Mouse (Mus musculus) cerebellum, adult 2 months (tissue): ENCODE measurements around the gene Csnk1d. TPM values are rescaled to one million over a fixed set of nuclear protein-coding genes. Genes with fewer than 3 reads are reported as not detected.

Source experiments
- DNase-seq, 2 experiments: peaks; one replicate each; pipeline ENCODE4 v3.0.0; 2021
- H3K27ac ChIP-seq: fragments of 200-500 bp; 2 replicates; pipeline ENCODE4 v1.5.1; 2012; ENCODE audit warnings: low read length, control low read depth, inconsistent platforms; ENCODE audit not compliant: insufficient read depth
- H3K27me3 ChIP-seq: fragments of 200-500 bp; 2 replicates; pipeline ENCODE4 v1.6.1; 2012; ENCODE audit warnings: inconsistent platforms, mild to moderate bottlenecking, low read length, moderate library complexity; ENCODE audit not compliant: control insufficient read depth, insufficient read depth
- H3K4me1 ChIP-seq: fragments of 200-500 bp; 2 replicates; pipeline ENCODE4 v1.6.1; 2011; ENCODE audit warnings: low read length; ENCODE audit not compliant: control insufficient read depth, insufficient read depth
- H3K4me3 ChIP-seq: fragments of 200-500 bp; replicated peaks from 2 replicates; pipeline ENCODE3; 2011; ENCODE audit warnings: mild to moderate bottlenecking, low read depth, low read length, control low read depth; ENCODE audit not compliant: insufficient read depth
- CTCF ChIP-seq: fragments of 200-500 bp; IDR thresholded peaks from 2 replicates; pipeline ENCODE4 v1.5.1; 2011; ENCODE audit warnings: low read depth, mild to moderate bottlenecking, control low read depth, low read length, moderate library complexity, borderline replicate concordance; ENCODE audit not compliant: insufficient read depth
- POLR2A ChIP-seq: fragments of 200-500 bp; IDR thresholded peaks from 2 replicates; pipeline ENCODE4 v1.6.1; 2011; ENCODE audit warnings: low read length, control low read depth, borderline replicate concordance; ENCODE audit not compliant: insufficient read depth
- WGBS: fragments of 180-500 bp; shearing (Covaris S2); methylation state at CpG from one replicate; pipeline ENCODE4 v1.1.7; 2018; 5-methylcytosine and 5-hydroxymethylcytosine counted together
- polyA plus RNA-seq: library from polyadenylated mRNA; depleted of rRNA; stranded (reverse); fragments of >200 nt; gene quantifications from 2 replicates; pipeline ENCODE4 v1.2.3, GENCODE M21; 2012

Gene Csnk1d
- polyA plus RNA-seq, 1 experiment = 111 TPM

- Histone ChIP-seq H3K4me3 (no peak overlapping the region), H3K4me1 (no peaks in the 10 kb centered on the region), H3K27me3 (no peaks in the 10 kb centered on the region), H3K27ac (no peak overlapping the region)
- 11% methylated on average over 6 of the region's 6 CpGs for WGBS
- TF ChIP-seq CTCF = no peak
- no peak for TF ChIP-seq POLR2A
- peak; percentile 31 to 37 for DNase-seq
Measured at GRCm38 (mm10) chr11:121015472-121015871, 24.3 kb upstream of the Csnk1d start.

- peak; percentile 87 to 90 for DNase-seq
- H3K4me3 ChIP-seq = peak overlapping the region; percentile 56
- 18% methylated on average over 19 of the region's 19 CpGs for WGBS
- H3K27me3 ChIP-seq = no peaks in the 10 kb centered on the region
- H3K27ac ChIP-seq = peak overlapping the region; percentile 39; the same call in 1 of the 2 replicates
- TF ChIP-seq CTCF = no peak
- peak; percentile 34; the same call in 1 of the 2 replicates for TF ChIP-seq POLR2A
- H3K4me1 ChIP-seq = no peaks in the 10 kb centered on the region
Measured at GRCm38 (mm10) chr11:121014896-121015300, 23.8 kb upstream of the Csnk1d start.

GRCm38 (mm10) chr11:121013656-121014055, 22.5 kb upstream of the Csnk1d start:
- Histone ChIP-seq H3K4me1 (no peaks in the 10 kb centered on the region), H3K27ac (no peak overlapping the region), H3K27me3 (no peaks in the 10 kb centered on the region), H3K4me3 (no peak overlapping the region)
- no peak for DNase-seq
- TF ChIP-seq POLR2A (no peak), CTCF (no peak)
- WGBS = 71% methylated on average over 7 of the region's 7 CpGs

GRCm38 (mm10) chr11:121010044-121010755, 19.1 kb upstream of the Csnk1d start:
- WGBS = 95% methylated on average over 3 of the region's 3 CpGs
- H3K27me3 ChIP-seq = no peaks in the 10 kb centered on the region

GRCm38 (mm10) chr11:121006184-121006583, 15.1 kb upstream of the Csnk1d start:
- Histone ChIP-seq H3K4me3 (no peak overlapping the region), H3K27ac (no peak overlapping the region), H3K4me1 (no peaks in the 10 kb centered on the region), H3K27me3 (no peaks in the 10 kb centered on the region)
- WGBS = 70% methylated on average over 6 of the region's 6 CpGs
- no peak for DNase-seq
- no peak for TF ChIP-seq CTCF
- TF ChIP-seq POLR2A = no peak

More at GRCm38 (mm10) chr11:121010044-121010755, 19.1 kb upstream of the Csnk1d start:
- H3K27ac ChIP-seq = no peak overlapping the region
- H3K4me3 ChIP-seq = no peak overlapping the region
- H3K4me1 ChIP-seq = no peaks in the 10 kb centered on the region
- TF ChIP-seq CTCF (no peak), POLR2A (no peak)
- DNase-seq = no peak

- DNase-seq = no peak
- 40% methylated on average over 5 of the region's 5 CpGs for WGBS
- no peak for TF ChIP-seq POLR2A
- no peak for TF ChIP-seq CTCF
- H3K4me1 ChIP-seq = no peaks in the 10 kb centered on the region
- H3K4me3 ChIP-seq = no peak overlapping the region
- H3K27me3 ChIP-seq = no peaks in the 10 kb centered on the region
- no peak overlapping the region for H3K27ac ChIP-seq
Measured at GRCm38 (mm10) chr11:121004281-121004680, 13.2 kb upstream of the Csnk1d start.

- Histone ChIP-seq H3K27me3 (no peaks in the 10 kb centered on the region), H3K4me1 (no peaks in the 10 kb centered on the region), H3K4me3 (no peak overlapping the region), H3K27ac (no peak overlapping the region)
- TF ChIP-seq POLR2A = no peak
- TF ChIP-seq CTCF = no peak
- WGBS = 27% methylated on average over 4 of the region's 4 CpGs
- DNase-seq = peak in 1 of 2 experiments; percentile 21
Measured at GRCm38 (mm10) chr11:121001966-121002365, 10.8 kb upstream of the Csnk1d start.

GRCm38 (mm10) chr11:120994741-120995140, 3.6 kb upstream of the Csnk1d start:
- TF ChIP-seq POLR2A (no peak), CTCF (no peak)
- Histone ChIP-seq H3K4me1 (peaks cover 16% of the 10 kb centered on the region), H3K27me3 (no peaks in the 10 kb centered on the region), H3K27ac (no peak overlapping the region), H3K4me3 (no peak overlapping the region)
- WGBS = 88% methylated on average over 6 of the region's 6 CpGs
- no peak for DNase-seq
